In genomic region chr10:79914948-79915596, GRCm38 (mm10) we compare ENCODE assay signal across 8 mouse cellular contexts. TPM values are rescaled to one million over a fixed set of nuclear protein-coding genes. Genes with fewer than 3 reads are reported as not detected.
DNase-seq lines count a peak whose midpoint lies in the region; ATAC-seq and TF ChIP-seq lines count a peak whose summit lies in the region.

No protein-coding gene starts in this region.

- no peak for TF ChIP-seq CTCF in heart, postnatal 0 days (IDR thresholded peaks at IDR 0.05; ENCODE audit: low read depth)

- H3K36me3 ChIP-seq in heart, postnatal 0 days (replicated peaks; ENCODE audit: control insufficient read depth, insufficient read depth, low read length), result peaks cover 19% of the 10 kb centered on the region
- peaks cover 7% of the 10 kb centered on the region; the same call in 1 of the 2 replicates for H3K36me3 ChIP-seq in heart, embryonic 11.5 days (ENCODE audit: control insufficient read depth, insufficient read depth, low read length)
- peaks cover 16% of the 10 kb centered on the region for H3K36me3 ChIP-seq in hindbrain, embryonic 14.5 days (replicated peaks; ENCODE audit: control insufficient read depth, insufficient read depth)
- peaks cover 45% of the 10 kb centered on the region for H3K36me3 ChIP-seq in megakaryocyte, embryonic 14.5 days (replicated peaks; ENCODE audit: low read length)

- H3K27me3 ChIP-seq in heart, postnatal 0 days (ENCODE audit: control insufficient read depth, insufficient read depth, low read length), result peaks cover 28% of the 10 kb centered on the region
- H3K27me3 ChIP-seq in heart, embryonic 11.5 days (ENCODE audit: control insufficient read depth, insufficient read depth, low read length), result peaks cover 27% of the 10 kb centered on the region
- peaks cover 27% of the 10 kb centered on the region for H3K27me3 ChIP-seq in hindbrain, embryonic 14.5 days (ENCODE audit: control insufficient read depth, insufficient read depth, low read length)
- H3K27me3 ChIP-seq in megakaryocyte, embryonic 14.5 days (replicated peaks), result peaks cover 2% of the 10 kb centered on the region

- no peak for TF ChIP-seq EP300 in heart, postnatal 0 days (IDR thresholded peaks at IDR 0.05; ENCODE audit: low read depth)

- no peak overlapping the region; the same call in 1 of the 2 replicates for H3K4me2 ChIP-seq in heart, postnatal 0 days (ENCODE audit: low read depth, low read length)
- H3K4me2 ChIP-seq in heart, embryonic 11.5 days, result no peak overlapping the region
- peak overlapping the region; percentile 80 for H3K4me2 ChIP-seq in hindbrain, embryonic 14.5 days (replicated peaks)

- no peak for DNase-seq in heart, postnatal 0 days (ENCODE audit: low spot score)
- DNase-seq in hindbrain, embryonic 14.5 days (ENCODE audit: low spot score), result no peak
- no peak for DNase-seq in c-Kit-positive CD71-positive TER-119-positive erythroid progenitor cells, embryonic 14.5 days (ENCODE audit: low spot score)
- no peak for DNase-seq in embryo, embryonic 11 days
- no peak for DNase-seq in thymus, postnatal 36 days

- no peak overlapping the region for H3K4me3 ChIP-seq in heart, postnatal 0 days (ENCODE audit: low read depth, low read length)
- H3K4me3 ChIP-seq in heart, embryonic 11.5 days (ENCODE audit: low read depth, low read length), result no peak overlapping the region
- H3K4me3 ChIP-seq in hindbrain, embryonic 14.5 days (replicated peaks; ENCODE audit: low read length), result no peak overlapping the region
- peak overlapping the region; percentile 98 for H3K4me3 ChIP-seq in megakaryocyte, embryonic 14.5 days (replicated peaks)

- 63% methylated on average over 7 of the region's 7 CpGs for WGBS in heart, postnatal 0 days
- WGBS in heart, embryonic 11.5 days (ENCODE audit: insufficient replicate concordance), result 67% methylated on average over 7 of the region's 7 CpGs
- WGBS in hindbrain, embryonic 14.5 days, result 75% methylated on average over 7 of the region's 7 CpGs

- H3K27ac ChIP-seq in heart, postnatal 0 days (ENCODE audit: low read depth), result no peak overlapping the region
- H3K27ac ChIP-seq in heart, embryonic 11.5 days (ENCODE audit: low read depth, low read length), result no peak overlapping the region
- no peak overlapping the region for H3K27ac ChIP-seq in hindbrain, embryonic 14.5 days

- ATAC-seq in heart, postnatal 0 days (ENCODE audit: insufficient read depth, low read depth), result no peak
- ATAC-seq in heart, embryonic 11.5 days (replicated peaks; ENCODE audit: insufficient number of reproducible peaks, low FRiP score, low TSS enrichment), result no peak
- ATAC-seq in common myeloid progenitor, adult 5-6 weeks (replicated peaks; ENCODE audit: low read depth, poor library complexity, severe bottlenecking), result peak; percentile 20
- ATAC-seq in hindbrain, embryonic 14.5 days (ENCODE audit: low FRiP score), result no peak

- peaks cover 27% of the 10 kb centered on the region for H3K4me1 ChIP-seq in heart, postnatal 0 days (ENCODE audit: control insufficient read depth, insufficient read depth)
- peaks cover 40% of the 10 kb centered on the region for H3K4me1 ChIP-seq in heart, embryonic 11.5 days (ENCODE audit: control insufficient read depth, insufficient read depth, low read length)
- H3K4me1 ChIP-seq in hindbrain, embryonic 14.5 days (replicated peaks; ENCODE audit: control insufficient read depth, insufficient read depth, low read length), result peaks cover 18% of the 10 kb centered on the region
- H3K4me1 ChIP-seq in megakaryocyte, embryonic 14.5 days, result peaks cover 90% of the 10 kb centered on the region

- H3K9ac ChIP-seq in heart, postnatal 0 days (replicated peaks; ENCODE audit: low read depth, low read length), result peak overlapping the region; percentile 5; the same call in 1 of the 2 replicates
- no peak overlapping the region for H3K9ac ChIP-seq in heart, embryonic 11.5 days (ENCODE audit: low read depth, low read length)
- peak overlapping the region; percentile 32; the same call in 1 of the 2 replicates for H3K9ac ChIP-seq in hindbrain, embryonic 14.5 days

- H3K9me3 ChIP-seq in heart, postnatal 0 days (replicated peaks; ENCODE audit: control insufficient read depth, low read length), result no peaks in the 10 kb centered on the region
- H3K9me3 ChIP-seq in heart, embryonic 11.5 days (replicated peaks; ENCODE audit: control insufficient read depth, low read length), result no peaks in the 10 kb centered on the region
- H3K9me3 ChIP-seq in hindbrain, embryonic 14.5 days (ENCODE audit: control insufficient read depth, low read length), result no peaks in the 10 kb centered on the region
- H3K9me3 ChIP-seq in megakaryocyte, embryonic 14.5 days, result no peaks in the 10 kb centered on the region

RNA-seq across cellular contexts. Expression of gene Kiss1r, which starts 1.7 kb away (rescaled TPM):
- not detected in 2 replicates for total RNA-seq in heart, postnatal 0 days (2014; rRNA removed; ENCODE audit: low replicate concordance)
- polyA plus RNA-seq in heart, postnatal 0 days (2015; fragmentation: Nextera tagmentation; extraction: Ambion mirVana), result 0.45 and 0.57 TPM in 2 replicates
- 0.15 and 0.31 TPM in 2 replicates for polyA plus RNA-seq in heart, embryonic 11.5 days (2014; fragmentation: Nextera tagmentation; extraction: Ambion mirVana)
- 0.73 TPM in 1 of 2 replicates, not detected in the other for total RNA-seq in common myeloid progenitor, adult 5-6 weeks (2017)
- 1.7 and 2.6 TPM in 2 replicates for polyA plus RNA-seq in hindbrain, embryonic 14.5 days (2014; fragmentation: Nextera tagmentation; extraction: Ambion mirVana)
- polyA plus RNA-seq in megakaryocyte, embryonic 14.5 days (2012; ENCODE audit: insufficient read depth, low replicate concordance), result 2.7 and 4.5 TPM in 2 replicates

RNA-seq across cellular contexts. Expression of gene Gm26602, which starts 4.4 kb away (rescaled TPM):
- not detected in 2 replicates for total RNA-seq in heart, postnatal 0 days (2014; rRNA removed; ENCODE audit: low replicate concordance)
- 4.0 and 6.0 TPM in 2 replicates for polyA plus RNA-seq in heart, postnatal 0 days (2015; fragmentation: Nextera tagmentation; extraction: Ambion mirVana)
- polyA plus RNA-seq in heart, embryonic 11.5 days (2014; fragmentation: Nextera tagmentation; extraction: Ambion mirVana), result 8.1 TPM in 1 of 2 replicates, not detected in the other
- total RNA-seq in common myeloid progenitor, adult 5-6 weeks (2017), result 7.0 and 11.2 TPM in 2 replicates
- 1.1 TPM in 1 of 2 replicates, not detected in the other for polyA plus RNA-seq in hindbrain, embryonic 14.5 days (2014; fragmentation: Nextera tagmentation; extraction: Ambion mirVana)
- polyA plus RNA-seq in megakaryocyte, embryonic 14.5 days (2012; ENCODE audit: insufficient read depth, low replicate concordance), result not detected in 2 replicates

RNA-seq across cellular contexts. Expression of gene R3hdm4, which starts 5.9 kb away (rescaled TPM):
- 40.9 and 58.4 TPM in 2 replicates for total RNA-seq in heart, postnatal 0 days (2014; rRNA removed; ENCODE audit: low replicate concordance)
- 104 and 107 TPM in 2 replicates for polyA plus RNA-seq in heart, postnatal 0 days (2015; fragmentation: Nextera tagmentation; extraction: Ambion mirVana)
- 87.6 and 89.2 TPM in 2 replicates for polyA plus RNA-seq in heart, embryonic 11.5 days (2014; fragmentation: Nextera tagmentation; extraction: Ambion mirVana)
- total RNA-seq in common myeloid progenitor, adult 5-6 weeks (2017), result 38.4 and 50.7 TPM in 2 replicates
- 228 and 232 TPM in 2 replicates for polyA plus RNA-seq in hindbrain, embryonic 14.5 days (2014; fragmentation: Nextera tagmentation; extraction: Ambion mirVana)
- 418 and 597 TPM in 2 replicates for polyA plus RNA-seq in megakaryocyte, embryonic 14.5 days (2012; ENCODE audit: insufficient read depth, low replicate concordance)

RNA-seq across cellular contexts. Expression of gene Med16, which starts 6.3 kb away (rescaled TPM):
- 64.7 and 77.6 TPM in 2 replicates for total RNA-seq in heart, postnatal 0 days (2014; rRNA removed; ENCODE audit: low replicate concordance)
- polyA plus RNA-seq in heart, postnatal 0 days (2015; fragmentation: Nextera tagmentation; extraction: Ambion mirVana), result 30.9 and 36.2 TPM in 2 replicates
- 30.9 and 32.0 TPM in 2 replicates for polyA plus RNA-seq in heart, embryonic 11.5 days (2014; fragmentation: Nextera tagmentation; extraction: Ambion mirVana)
- 17.3 and 19.3 TPM in 2 replicates for total RNA-seq in common myeloid progenitor, adult 5-6 weeks (2017)
- 42.0 and 42.5 TPM in 2 replicates for polyA plus RNA-seq in hindbrain, embryonic 14.5 days (2014; fragmentation: Nextera tagmentation; extraction: Ambion mirVana)
- 32.2 and 85.7 TPM in 2 replicates for polyA plus RNA-seq in megakaryocyte, embryonic 14.5 days (2012; ENCODE audit: insufficient read depth, low replicate concordance)

RNA-seq across cellular contexts. Expression of gene Arid3a, which starts 11.8 kb away (rescaled TPM):
- 5.3 and 5.6 TPM in 2 replicates for total RNA-seq in heart, postnatal 0 days (2014; rRNA removed; ENCODE audit: low replicate concordance)
- polyA plus RNA-seq in heart, postnatal 0 days (2015; fragmentation: Nextera tagmentation; extraction: Ambion mirVana), result 0.65 and 0.77 TPM in 2 replicates
- polyA plus RNA-seq in heart, embryonic 11.5 days (2014; fragmentation: Nextera tagmentation; extraction: Ambion mirVana), result 4.3 and 12.7 TPM in 2 replicates
- 11.5 and 16.0 TPM in 2 replicates for total RNA-seq in common myeloid progenitor, adult 5-6 weeks (2017)
- 3.4 and 3.8 TPM in 2 replicates for polyA plus RNA-seq in hindbrain, embryonic 14.5 days (2014; fragmentation: Nextera tagmentation; extraction: Ambion mirVana)
- 89.7 and 142 TPM in 2 replicates for polyA plus RNA-seq in megakaryocyte, embryonic 14.5 days (2012; ENCODE audit: insufficient read depth, low replicate concordance)
